Comparison of ENCODE assay signal across 10 mouse cellular contexts in genomic region chr2:91932737-91933350, GRCm38 (mm10). TPM values are rescaled to one million over a fixed set of nuclear protein-coding genes. Genes with fewer than 3 reads are reported as not detected.
DNase-seq lines count a peak whose midpoint lies in the region; ATAC-seq lines count a peak whose summit lies in the region.
"Had no signal": no experiment of that assay in that cellular context is flagged by ENCODE, and none has a peak within 500 bp of the region (broad histone marks: within the 10 kb centered on the region; RNA-seq: fewer than 3 reads in every experiment).

No protein-coding gene starts in this region.

- peak overlapping the region; percentile 96 for H3K27ac ChIP-seq in kidney, embryonic 15.5 days
- H3K27ac ChIP-seq in hindbrain, embryonic 10.5 days = peak overlapping the region; percentile 100
- no peak overlapping the region for H3K27ac ChIP-seq in midbrain, embryonic 14.5 days (replicated peaks; ENCODE audit: low read depth, low read length)

- peaks cover 48% of the 10 kb centered on the region for H3K36me3 ChIP-seq in kidney, embryonic 15.5 days
- peaks cover 66% of the 10 kb centered on the region for H3K36me3 ChIP-seq in hindbrain, embryonic 10.5 days
- peaks cover 29% of the 10 kb centered on the region for H3K36me3 ChIP-seq in midbrain, embryonic 14.5 days (ENCODE audit: control insufficient read depth, insufficient read depth, low read length)

- H3K9me3 ChIP-seq in kidney, embryonic 15.5 days (replicated peaks) = no peaks in the 10 kb centered on the region
- no peaks in the 10 kb centered on the region for H3K9me3 ChIP-seq in hindbrain, embryonic 10.5 days
- no peaks in the 10 kb centered on the region for H3K9me3 ChIP-seq in midbrain, embryonic 14.5 days (ENCODE audit: control insufficient read depth, low read length)
- H3K9me3 ChIP-seq: megakaryocyte, embryonic 14.5 days had no signal

- no peaks in the 10 kb centered on the region for H3K27me3 ChIP-seq in kidney, embryonic 15.5 days
- H3K27me3 ChIP-seq in hindbrain, embryonic 10.5 days (ENCODE audit: insufficient read depth, poor library complexity, severe bottlenecking) = no peaks in the 10 kb centered on the region
- H3K27me3 ChIP-seq in midbrain, embryonic 14.5 days (ENCODE audit: control insufficient read depth, insufficient read depth, low read length) = no peaks in the 10 kb centered on the region
- H3K27me3 ChIP-seq: megakaryocyte, embryonic 14.5 days had no signal

- WGBS in kidney, embryonic 15.5 days = 11% methylated on average over 6 of the region's 6 CpGs
- WGBS in hindbrain, embryonic 10.5 days = 8% methylated on average over 6 of the region's 6 CpGs
- 13% methylated on average over 6 of the region's 6 CpGs for WGBS in midbrain, embryonic 14.5 days

- 0 out of 2 replicates have a peak, but pooled peaks have one; percentile 0 for ATAC-seq in kidney, embryonic 15.5 days (replicated peaks; ENCODE audit: low FRiP score)
- no peak for ATAC-seq in midbrain, embryonic 14.5 days (ENCODE audit: low FRiP score, low TSS enrichment)

- H3K4me2 ChIP-seq in kidney, embryonic 15.5 days = peak overlapping the region; percentile 65
- peak overlapping the region; percentile 74; the same call in 1 of the 2 replicates for H3K4me2 ChIP-seq in midbrain, embryonic 14.5 days (ENCODE audit: low read length)

- H3K4me3 ChIP-seq in kidney, embryonic 15.5 days (replicated peaks) = peak overlapping the region; percentile 63
- H3K4me3 ChIP-seq in hindbrain, embryonic 10.5 days = peak overlapping the region; percentile 82
- no peak overlapping the region for H3K4me3 ChIP-seq in midbrain, embryonic 14.5 days (replicated peaks; ENCODE audit: low read depth, low read length)
- H3K4me3 ChIP-seq: megakaryocyte, embryonic 14.5 days had no signal

- DNase-seq in kidney, adult 11 months = no peak
- peak; percentile 66 for DNase-seq in cerebellum, adult 8-10 months
- no peak for DNase-seq in hindbrain, embryonic 10.5 days (ENCODE audit: low spot score)
- DNase-seq in midbrain, embryonic 14.5 days = no peak
- DNase-seq in ovary, postnatal 36 days (ENCODE audit: low spot score) = no peak
- DNase-seq in adrenal gland, postnatal 10 days = no peak
- no peak for DNase-seq in spleen, postnatal 36 days (ENCODE audit: low spot score in 2 of 2)

- H3K9ac ChIP-seq in kidney, embryonic 15.5 days = no peak overlapping the region
- no peak overlapping the region for H3K9ac ChIP-seq in midbrain, embryonic 14.5 days (replicated peaks; ENCODE audit: low read length)

- H3K4me1 ChIP-seq in kidney, embryonic 15.5 days = peaks cover 57% of the 10 kb centered on the region
- H3K4me1 ChIP-seq in hindbrain, embryonic 10.5 days (replicated peaks) = peaks cover 91% of the 10 kb centered on the region
- H3K4me1 ChIP-seq in midbrain, embryonic 14.5 days (ENCODE audit: control insufficient read depth, insufficient read depth, low read length) = peaks cover 25% of the 10 kb centered on the region

RNA-seq across cellular contexts. Expression of gene Mdk, which starts 0.7 kb away (rescaled TPM):
- polyA plus RNA-seq in kidney, embryonic 15.5 days (2015; fragmentation: Nextera tagmentation; extraction: Ambion mirVana) = 1,215 and 1,266 TPM in 2 replicates
- polyA plus RNA-seq in hindbrain, embryonic 10.5 days (2016; fragmentation: Nextera tagmentation; extraction: Ambion mirVana) = 1,375 and 1,717 TPM in 2 replicates
- polyA plus RNA-seq in midbrain, embryonic 14.5 days (2014; fragmentation: Nextera tagmentation; extraction: Ambion mirVana) = 131 and 196 TPM in 2 replicates
- 10 to 100 TPM; 30.8 to 36.7 TPM for total RNA-seq in adrenal gland, postnatal 10 days (2021)

RNA-seq across cellular contexts. Expression of gene Chrm4, which starts 5.8 kb away (rescaled TPM):
- polyA plus RNA-seq in kidney, embryonic 15.5 days (2015; fragmentation: Nextera tagmentation; extraction: Ambion mirVana) = 0.42 TPM in 1 of 2 replicates, not detected in the other
- 0.48 and 0.95 TPM in 2 replicates for polyA plus RNA-seq in hindbrain, embryonic 10.5 days (2016; fragmentation: Nextera tagmentation; extraction: Ambion mirVana)
- polyA plus RNA-seq in midbrain, embryonic 14.5 days (2014; fragmentation: Nextera tagmentation; extraction: Ambion mirVana) = 0.34 and 0.65 TPM in 2 replicates
- total RNA-seq in adrenal gland, postnatal 10 days (2021) = under 1 TPM; 0.18 to 0.27 TPM
- total RNA-seq: gastrocnemius, adult 18-20 months had no signal

RNA-seq across cellular contexts. Expression of gene Gm9821, which starts 12.7 kb away (rescaled TPM):
- 0.49 and 0.53 TPM in 2 replicates for polyA plus RNA-seq in kidney, embryonic 15.5 days (2015; fragmentation: Nextera tagmentation; extraction: Ambion mirVana)
- 0.18 and 0.25 TPM in 2 replicates for polyA plus RNA-seq in hindbrain, embryonic 10.5 days (2016; fragmentation: Nextera tagmentation; extraction: Ambion mirVana)
- polyA plus RNA-seq in midbrain, embryonic 14.5 days (2014; fragmentation: Nextera tagmentation; extraction: Ambion mirVana) = 0.14 and 0.26 TPM in 2 replicates
- not detected for total RNA-seq in adrenal gland, postnatal 10 days (2021)
- total RNA-seq: gastrocnemius, adult 18-20 months had no signal

RNA-seq across cellular contexts. Expression of gene Dgkz, which starts 42.8 kb away (rescaled TPM):
- polyA plus RNA-seq in kidney, embryonic 15.5 days (2015; fragmentation: Nextera tagmentation; extraction: Ambion mirVana) = 37.7 and 46.7 TPM in 2 replicates
- polyA plus RNA-seq in hindbrain, embryonic 10.5 days (2016; fragmentation: Nextera tagmentation; extraction: Ambion mirVana) = 36.3 and 39.4 TPM in 2 replicates
- polyA plus RNA-seq in midbrain, embryonic 14.5 days (2014; fragmentation: Nextera tagmentation; extraction: Ambion mirVana) = 27.5 and 32.0 TPM in 2 replicates
- 10 to 100 TPM; 64.4 to 72.1 TPM for total RNA-seq in adrenal gland, postnatal 10 days (2021)
